Mouse (Mus musculus) adipose tissue, adult 10 weeks (tissue): Measurements from ENCODE around the gene Ak2. TPM values are rescaled to one million over a fixed set of nuclear protein-coding genes. Genes with fewer than 3 reads are reported as not detected.

ENCODE experiments used
- polyA plus RNA-seq: library from polyadenylated mRNA; stranded (reverse); fragments of 350-450 nt; fragmentation: Illumina TruSeq; extraction: RNeasy Lipid Tissue Mini Kit (QIAGEN cat#74804); gene quantifications from one replicate; pipeline ENCODE4 v1.2.3, GENCODE M21; 2014; ENCODE audit warnings: low read depth, low replicate concordance

Ak2 gene
- 118 TPM for polyA plus RNA-seq

GRCm38 (mm10) chr4:128991500-128992008, at the start of gene Ak2:
TSS of gene Ak2 (plus strand) at chr4:128991958.

DNA sequence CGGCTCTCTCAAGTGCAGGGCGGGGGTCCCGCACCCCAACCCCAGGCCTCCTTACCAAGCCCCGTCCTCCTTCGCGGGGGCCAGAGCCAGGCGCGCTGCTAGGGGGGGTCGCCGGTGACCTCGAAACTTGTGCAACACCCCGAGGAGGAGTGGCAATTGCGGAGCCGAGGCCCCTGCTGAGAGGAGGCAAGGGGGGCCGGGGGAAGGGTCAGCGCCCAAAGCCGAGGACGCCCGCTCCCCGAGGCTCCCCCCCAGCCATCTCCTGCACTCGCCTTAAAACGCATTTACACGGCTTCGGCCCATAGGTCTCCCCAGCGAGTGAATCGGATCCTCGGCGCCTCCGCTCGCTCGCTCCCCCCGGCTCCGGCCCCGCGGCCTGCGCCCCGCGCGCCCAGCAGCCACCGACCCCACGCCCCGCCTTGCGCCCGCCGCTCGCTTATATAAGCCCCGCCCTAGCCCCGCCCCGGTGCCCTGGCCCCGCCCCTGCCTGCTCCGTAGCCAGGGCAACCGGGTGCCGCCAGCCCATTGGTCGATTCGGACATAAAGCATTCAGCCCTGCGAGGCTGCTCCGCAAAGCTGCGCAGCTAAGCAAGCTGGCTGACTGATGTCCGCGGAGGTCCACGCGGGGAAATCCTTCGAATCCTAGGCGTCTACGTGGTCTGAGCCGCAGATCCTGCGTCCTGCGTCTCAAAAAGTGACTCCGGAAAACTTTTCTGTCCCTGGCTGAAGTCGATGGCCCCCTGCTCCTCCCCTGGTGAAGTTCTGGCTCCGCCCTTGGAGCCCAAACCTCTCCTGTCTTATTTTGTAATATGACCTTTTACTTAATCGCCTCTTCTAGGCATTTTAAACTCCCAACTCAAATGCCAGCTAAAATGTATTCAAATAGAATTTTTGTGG, 29.5 kb upstream of the Ak2 start, which contains the start of gene Azin2:
Azin2 (minus strand) TSS at position 414 of the 897 bp plus-strand sequence.

DNA sequence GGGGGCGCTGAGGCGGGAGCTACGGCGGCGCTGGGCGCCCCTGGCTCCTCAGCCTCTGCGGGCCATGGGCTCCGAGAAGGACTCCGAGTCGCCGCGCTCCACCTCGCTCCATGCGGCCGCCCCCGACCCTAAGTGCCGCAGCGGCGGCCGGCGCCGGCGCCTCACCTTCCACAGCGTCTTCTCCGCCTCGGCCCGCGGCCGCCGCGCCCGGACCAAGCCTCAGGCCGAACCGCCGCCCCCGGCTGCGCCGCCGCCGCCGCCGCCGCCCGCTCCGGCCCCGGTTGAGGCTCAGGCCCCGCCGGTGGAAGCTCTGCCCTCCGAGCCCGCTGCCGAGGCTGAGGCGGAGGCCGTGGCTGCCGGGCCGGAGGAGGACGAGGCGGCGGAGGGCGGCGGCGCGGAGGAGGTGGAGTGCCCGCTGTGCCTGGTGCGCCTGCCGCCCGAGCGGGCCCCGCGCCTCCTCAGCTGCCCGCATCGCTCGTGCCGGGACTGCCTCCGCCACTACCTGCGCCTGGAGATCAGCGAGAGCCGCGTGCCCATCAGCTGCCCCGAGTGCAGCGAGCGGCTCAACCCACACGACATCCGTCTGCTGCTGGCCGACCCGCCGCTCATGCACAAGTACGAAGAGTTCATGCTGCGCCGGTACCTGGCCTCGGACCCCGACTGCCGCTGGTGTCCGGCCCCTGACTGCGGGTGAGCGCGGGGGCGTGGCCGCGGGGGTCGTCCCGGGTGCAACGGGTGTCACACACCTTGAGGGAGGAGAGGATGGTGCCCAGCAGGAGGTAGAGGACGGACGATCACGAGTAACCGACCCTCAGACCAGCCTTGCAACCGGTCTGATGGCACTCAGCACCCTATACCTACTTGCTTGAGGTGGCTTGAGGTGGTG, 66.7 kb downstream of the Ak2 start, which contains the start of gene Rnf19b:
Rnf19b (plus strand) TSS at position 65 of the 886 bp plus-strand sequence.

Other genes with a start within 250 kb of the Ak2 start
- gene A3galt2, start 236.6 kb upstream of the Ak2 start, polyA plus RNA-seq: 0.61 TPM
- 31.1 TPM for gene Zfp362, start 185.9 kb upstream of the Ak2 start, polyA plus RNA-seq
- gene Trim62, start 108.4 kb upstream of the Ak2 start, polyA plus RNA-seq: 2.7 TPM
- gene Azin2, start 29.5 kb upstream of the Ak2 start, polyA plus RNA-seq: 23.1 TPM
- 34.1 TPM for gene Rnf19b, start 66.3 kb downstream of the Ak2 start, polyA plus RNA-seq
- gene Tmem54, start 113.6 kb downstream of the Ak2 start, polyA plus RNA-seq: 1.5 TPM
- 3.5 TPM for gene Hpca, start 130.1 kb downstream of the Ak2 start, polyA plus RNA-seq
- gene Fndc5, start 145.0 kb downstream of the Ak2 start, polyA plus RNA-seq: 2.8 TPM
- gene S100pbp, start 197.8 kb downstream of the Ak2 start, polyA plus RNA-seq: 24.2 TPM
- gene Yars, start 197.8 kb downstream of the Ak2 start, polyA plus RNA-seq: 31.8 TPM